Mouse (Mus musculus) CD4-positive, CD25-positive, alpha-beta regulatory T cell, adult 2 months (primary cell): Measurements from ENCODE around the gene Rps18.

Source experiments
- DNase-seq: peaks from one replicate; pipeline ENCODE4 v3.0.0-alpha.2; 2012; ENCODE audit warnings: low read depth, low spot score

The Rps18 gene

DNA sequence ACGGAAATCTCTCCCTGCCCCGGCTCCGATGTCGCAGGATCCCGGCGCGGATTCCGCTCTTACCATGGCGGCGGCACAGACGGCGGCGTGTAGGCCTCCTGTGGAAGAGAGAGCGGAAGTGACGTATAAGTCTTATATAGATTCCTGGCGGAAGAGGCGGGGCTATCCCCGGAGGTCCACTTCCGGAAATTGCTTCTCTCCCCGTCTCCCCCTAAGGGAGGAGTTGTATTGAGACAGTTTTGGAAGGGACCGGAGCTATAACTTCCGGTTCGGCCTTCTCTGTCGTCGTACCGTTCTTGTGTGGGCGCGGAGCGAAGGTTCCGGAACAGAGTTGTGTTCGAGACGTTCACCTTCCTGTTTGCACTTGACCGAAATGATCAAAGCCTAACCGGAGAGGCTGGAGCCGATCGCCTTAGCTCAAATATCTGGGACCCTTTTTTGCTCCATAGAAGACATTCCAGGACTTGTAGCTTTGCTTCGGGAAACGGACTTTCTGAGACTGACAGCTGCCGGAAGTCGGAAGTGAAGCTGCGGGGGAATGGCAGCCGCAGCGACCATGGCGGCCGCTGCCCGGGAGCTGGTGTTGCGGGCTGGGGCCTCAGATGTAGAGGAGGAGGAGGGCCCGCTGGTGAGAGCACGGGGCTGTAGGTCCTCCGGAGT, at the start of gene Rps18, which contains the start of gene Vps52:
Gene Rps18 (minus strand): TSS at position 447 of the 660 bp plus-strand sequence.
Gene Vps52 (plus strand): TSS at position 258 of the 660 bp plus-strand sequence.
- DNase-seq, result peak; percentile 97

GRCm38 (mm10) chr17:34003426-34003825, 47.6 kb upstream of the Rps18 start:
- DNase-seq, result peak; percentile 78

DNA sequence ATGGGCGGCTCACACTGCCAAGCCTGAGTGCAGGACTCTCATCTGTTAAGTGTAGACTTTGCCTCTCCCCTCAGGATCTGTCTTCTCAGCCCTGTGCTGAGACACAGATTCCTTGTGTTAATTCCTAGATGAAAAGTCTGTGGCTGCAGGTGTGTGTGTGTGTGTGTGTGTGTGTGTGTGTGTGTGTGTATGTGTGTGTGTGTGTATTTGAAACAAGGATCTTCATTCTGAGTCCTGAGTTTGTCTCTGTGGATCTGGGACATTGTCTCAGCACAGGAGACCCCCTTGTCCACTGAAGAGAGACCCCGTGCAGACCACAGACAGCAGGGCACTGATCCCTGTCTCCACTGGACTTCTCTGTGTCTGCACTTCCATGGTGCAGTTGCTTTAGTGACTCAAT, 45.0 kb upstream of the Rps18 start:
- DNase-seq, result peak; percentile 20

DNA sequence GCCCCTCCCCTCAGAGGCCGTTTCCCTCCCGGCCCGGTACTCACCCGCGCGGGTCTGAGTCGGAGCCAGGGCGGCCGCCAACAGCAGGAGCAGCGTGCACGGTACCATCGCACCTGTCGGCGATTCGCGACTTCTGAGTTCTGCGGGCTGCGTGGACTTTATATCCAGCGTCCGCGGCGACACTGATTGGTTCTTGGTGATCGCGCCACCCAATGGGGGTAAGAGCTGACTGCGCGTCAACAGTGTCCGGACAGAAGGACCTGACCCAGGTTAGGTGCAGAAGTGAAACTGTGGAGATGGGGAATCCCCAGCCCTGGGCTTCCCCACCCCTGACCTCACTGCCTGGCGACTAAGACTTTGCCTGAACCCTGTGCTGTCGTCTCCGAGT, 44.3 kb upstream of the Rps18 start, which contains the start of gene H2-K1:
Gene H2-K1 (minus strand): TSS at position 198 of the 388 bp plus-strand sequence.
- DNase-seq, result peak; percentile 99

- DNase-seq, result peak; percentile 69
Observed at GRCm38 (mm10) chr17:33999341-34000149, 43.7 kb upstream of the Rps18 start.

GRCm38 (mm10) chr17:33998697-33999096, 42.9 kb upstream of the Rps18 start:
- peak; percentile 69 for DNase-seq

- peak; percentile 28 for DNase-seq
Observed at GRCm38 (mm10) chr17:33997025-33997424, 41.2 kb upstream of the Rps18 start.

- DNase-seq, result peak; percentile 54
Observed at GRCm38 (mm10) chr17:33995651-33996050, 39.9 kb upstream of the Rps18 start.

DNA sequence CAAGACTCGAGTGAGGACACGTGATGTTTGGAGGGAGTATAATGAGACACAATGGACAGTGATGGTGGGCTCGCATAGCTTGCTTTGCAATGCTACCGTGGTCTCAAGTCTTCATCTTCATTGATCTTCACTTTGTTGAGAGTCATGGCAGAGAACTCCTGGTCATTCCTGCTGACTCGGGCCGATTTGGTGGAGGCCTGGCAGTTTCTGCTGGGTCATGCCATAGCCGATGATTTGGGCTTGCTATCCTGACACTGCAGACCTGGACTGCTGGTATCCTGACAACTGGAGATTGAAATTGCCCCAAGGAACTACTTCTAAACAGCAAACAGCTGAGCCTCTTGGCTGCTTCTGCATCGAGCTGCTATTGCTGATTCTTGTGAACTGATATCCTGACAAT, 39.2 kb upstream of the Rps18 start:
- DNase-seq, result peak; percentile 30

DNA sequence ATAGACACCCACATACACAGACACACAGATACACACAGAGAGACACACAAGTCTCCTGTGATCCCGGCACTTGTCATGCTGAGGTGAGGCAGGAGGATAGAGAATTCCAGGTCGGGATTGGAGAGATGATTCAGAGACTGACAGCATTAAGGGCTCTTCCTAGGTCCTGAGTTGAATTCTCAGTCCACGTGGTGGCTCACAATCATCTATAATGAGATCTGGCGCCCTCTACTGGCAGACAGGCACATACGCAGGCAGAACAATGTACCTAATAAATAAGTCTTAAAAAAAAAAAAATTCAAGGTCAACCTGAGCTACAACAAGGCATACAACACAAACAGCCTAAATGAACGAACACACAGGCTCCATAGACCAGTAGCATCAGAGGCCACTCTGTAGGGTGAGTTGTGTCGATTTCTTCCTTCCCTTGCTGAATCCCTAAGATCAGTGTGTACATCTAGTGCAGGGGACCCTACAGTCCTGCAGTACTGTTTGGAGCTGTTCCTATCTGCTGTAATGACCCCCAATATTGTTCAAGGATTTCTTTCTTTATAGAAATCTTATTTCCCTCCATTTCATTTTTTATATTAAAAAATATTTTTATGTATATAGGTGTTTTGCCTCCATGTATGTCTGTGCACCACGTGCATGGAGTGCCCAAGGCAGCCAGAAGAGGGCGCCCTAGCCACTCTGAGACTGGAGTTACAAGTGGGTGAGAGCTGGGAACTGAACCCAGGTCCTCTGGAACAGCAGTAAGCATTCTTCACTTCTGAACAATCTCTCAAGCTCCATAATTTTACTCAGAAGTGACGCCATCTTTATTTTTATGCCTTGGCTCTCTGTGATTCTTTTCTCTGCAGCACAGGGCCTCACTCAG, 36.2 kb upstream of the Rps18 start:
- DNase-seq, result peak; percentile 91

GRCm38 (mm10) chr17:33982136-33982535, 26.3 kb upstream of the Rps18 start:
- DNase-seq, result peak; percentile 84

DNA sequence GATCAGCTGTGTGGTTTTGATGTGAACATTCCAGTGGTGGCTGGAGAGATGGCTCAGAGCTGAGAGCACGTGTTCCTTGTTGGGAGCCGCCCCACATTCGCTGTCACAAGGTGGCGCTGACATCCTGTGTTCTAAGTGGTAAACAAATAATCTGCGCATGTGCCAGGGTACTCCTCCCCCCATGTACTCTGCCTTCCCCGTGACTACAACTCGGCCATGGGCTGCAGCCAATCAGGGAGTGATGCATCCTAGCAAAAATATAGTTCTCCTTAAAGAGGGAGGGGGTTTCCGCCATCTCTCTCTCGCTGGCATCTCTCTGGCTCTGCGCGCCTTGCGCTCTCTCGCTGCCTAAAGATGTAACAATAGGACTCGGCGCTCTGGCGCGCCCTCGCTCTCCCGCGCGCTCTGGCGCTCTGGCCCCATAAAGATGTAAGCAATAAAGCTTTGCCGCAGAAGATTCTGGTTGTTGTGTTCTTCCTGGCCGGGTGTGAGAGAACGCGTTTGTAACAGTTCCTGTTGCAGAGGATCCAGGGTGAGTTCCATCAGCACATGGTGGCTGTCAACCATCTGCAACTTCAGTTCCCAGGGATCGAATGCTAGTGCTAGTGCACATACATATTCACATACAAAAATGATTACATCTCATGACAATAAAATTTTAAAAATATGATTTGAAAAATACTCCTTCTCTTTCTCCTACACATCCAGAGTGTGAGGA, 25.6 kb upstream of the Rps18 start:
- DNase-seq, result peak; percentile 98

GRCm38 (mm10) chr17:33980181-33981035, 24.6 kb upstream of the Rps18 start:
- peak; percentile 21 for DNase-seq

DNA sequence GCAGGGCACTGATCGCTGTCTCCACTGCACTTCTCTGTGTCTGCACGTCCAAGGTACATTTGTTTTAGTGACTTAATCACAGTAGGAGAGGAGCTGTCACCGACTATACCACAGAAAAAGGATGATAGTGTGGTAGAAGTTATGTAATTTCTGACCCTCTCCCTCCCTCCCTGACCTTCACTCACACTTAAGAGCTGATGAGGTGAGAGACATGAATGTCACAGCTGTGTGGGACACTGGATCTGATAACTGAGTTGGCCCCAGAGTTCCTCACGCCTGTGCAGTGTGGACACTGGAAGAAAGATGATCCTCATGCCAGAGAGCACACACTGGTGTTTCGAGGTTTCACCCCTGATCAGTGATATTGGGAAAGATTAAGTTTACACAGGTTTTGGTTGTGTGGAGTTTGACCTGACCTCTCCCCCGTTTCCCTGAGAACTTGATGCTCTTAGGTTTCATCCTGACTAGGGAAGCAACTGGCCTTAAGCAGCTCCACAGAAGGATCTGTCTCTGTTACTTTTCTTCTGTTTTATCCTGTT, 23.8 kb upstream of the Rps18 start:
- no peak for DNase-seq

DNA sequence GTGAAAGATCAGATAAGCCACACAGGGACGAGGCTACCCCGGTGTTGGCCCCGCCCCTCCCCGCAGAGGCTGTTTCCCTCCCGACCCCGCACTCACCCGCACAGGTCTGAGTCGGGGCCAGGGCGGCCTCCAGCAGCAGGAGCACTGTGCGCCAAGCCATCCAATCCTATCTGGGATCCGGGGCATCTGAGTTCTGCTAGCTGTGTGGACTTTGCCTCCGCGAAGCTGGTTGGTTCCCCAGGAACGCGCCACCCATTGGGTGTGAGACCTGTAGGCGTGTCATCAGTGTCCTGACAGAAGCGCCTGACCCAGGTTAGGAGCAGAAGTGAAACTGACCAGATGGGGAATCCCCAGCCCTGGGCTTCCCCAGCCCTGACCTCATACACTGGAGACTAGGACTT, 22.8 kb upstream of the Rps18 start:
- DNase-seq, result peak; percentile 88

GRCm38 (mm10) chr17:33977861-33978557, 22.2 kb upstream of the Rps18 start:
- DNase-seq, result no peak

GRCm38 (mm10) chr17:33973572-33973971, 17.8 kb upstream of the Rps18 start:
- DNase-seq, result no peak

DNA sequence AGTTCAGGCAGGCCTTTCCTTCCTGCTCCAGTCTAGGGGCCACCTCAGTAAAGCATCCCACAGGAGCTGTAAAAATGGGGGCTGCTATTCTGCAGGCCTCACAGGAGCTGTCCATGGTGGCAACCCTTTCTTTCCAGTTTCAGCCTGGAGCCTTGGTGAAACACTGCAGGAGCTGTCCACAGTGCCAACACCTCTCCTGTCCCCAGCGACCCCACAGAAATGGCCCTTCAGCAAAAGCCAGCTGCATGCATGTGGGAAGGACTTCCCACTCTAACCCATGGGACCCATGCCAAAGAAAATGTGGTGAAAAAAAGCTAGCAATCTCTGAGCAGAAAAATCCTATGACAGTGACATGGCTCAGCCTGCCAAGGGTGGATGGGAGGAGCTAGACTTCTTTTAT, 16.9 kb upstream of the Rps18 start:
- no peak for DNase-seq

DNA sequence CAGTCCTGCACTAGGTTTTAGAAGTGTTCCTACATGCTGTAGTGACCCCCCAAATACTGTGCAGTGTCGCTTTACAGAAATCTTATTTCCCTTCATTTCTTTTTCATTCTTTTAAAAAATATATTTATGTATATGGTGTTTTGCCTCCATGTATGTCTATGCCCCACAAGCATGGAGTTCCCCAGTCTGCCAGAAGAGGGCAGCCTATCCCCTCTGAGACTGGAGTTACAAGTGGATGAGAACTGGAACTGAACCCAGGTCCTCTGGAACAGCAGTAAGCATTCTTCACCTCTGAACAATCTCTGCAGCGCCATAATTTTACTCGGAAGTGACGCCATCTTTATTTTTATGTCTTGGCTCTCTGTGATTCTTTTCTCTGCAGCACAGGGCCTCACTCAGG, 13.6 kb upstream of the Rps18 start:
- peak; percentile 59 for DNase-seq
